Mouse (Mus musculus): ENCODE results near the gene Osbpl10.
"Not testable (repeated sequence)": the region's sequence is repeated elsewhere in the genome, so short reads cannot be mapped to it uniquely, and the experiment has no call there.

The Osbpl10 gene

GRCm38 (mm10) chr9:114978281-114979111, at the start of gene Osbpl10:
Gene Osbpl10 (plus strand): TSS chr9:114978569.
- DNase-seq (ENCODE audit: low spot score in 2 of 2), result peak; percentile 76 to 81

DNA sequence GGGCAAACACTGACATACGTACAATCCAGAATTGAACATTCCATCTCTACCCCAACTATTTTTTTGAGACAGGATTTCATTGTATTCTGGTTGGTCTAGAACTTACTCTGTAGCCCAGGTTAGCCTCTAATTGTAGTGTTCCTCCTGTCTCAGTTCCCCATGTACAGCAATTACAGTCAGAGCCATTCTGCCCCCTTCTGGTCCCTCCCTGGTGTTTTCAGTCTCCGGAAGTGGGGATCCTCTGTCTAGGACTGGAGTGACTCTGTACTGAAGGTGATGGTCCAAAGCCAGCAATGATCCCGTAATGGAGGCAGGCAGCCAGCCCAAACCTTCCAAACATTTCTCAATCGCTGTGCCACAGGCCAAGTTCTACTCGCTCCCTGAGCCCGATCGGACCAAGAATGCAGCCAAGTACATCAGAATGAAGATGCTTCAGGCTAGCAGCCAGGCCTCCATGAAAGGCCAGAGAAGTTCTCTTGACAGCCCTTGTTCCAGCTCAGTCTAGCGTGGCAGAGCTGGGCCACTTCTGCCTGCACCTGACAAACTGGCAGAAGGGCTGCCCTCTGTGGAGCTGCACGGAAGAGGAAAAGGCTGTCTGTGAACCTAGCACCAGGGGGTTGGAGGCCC, 47.8 kb upstream of the Osbpl10 start:
- DNase-seq (ENCODE audit: low spot score in 2 of 2), result peak in 1 of 2 experiments; percentile 27

- DNase-seq (ENCODE audit: low spot score in 2 of 2), result no peak
Measured at GRCm38 (mm10) chr9:114932607-114933006, 45.8 kb upstream of the Osbpl10 start.

DNA sequence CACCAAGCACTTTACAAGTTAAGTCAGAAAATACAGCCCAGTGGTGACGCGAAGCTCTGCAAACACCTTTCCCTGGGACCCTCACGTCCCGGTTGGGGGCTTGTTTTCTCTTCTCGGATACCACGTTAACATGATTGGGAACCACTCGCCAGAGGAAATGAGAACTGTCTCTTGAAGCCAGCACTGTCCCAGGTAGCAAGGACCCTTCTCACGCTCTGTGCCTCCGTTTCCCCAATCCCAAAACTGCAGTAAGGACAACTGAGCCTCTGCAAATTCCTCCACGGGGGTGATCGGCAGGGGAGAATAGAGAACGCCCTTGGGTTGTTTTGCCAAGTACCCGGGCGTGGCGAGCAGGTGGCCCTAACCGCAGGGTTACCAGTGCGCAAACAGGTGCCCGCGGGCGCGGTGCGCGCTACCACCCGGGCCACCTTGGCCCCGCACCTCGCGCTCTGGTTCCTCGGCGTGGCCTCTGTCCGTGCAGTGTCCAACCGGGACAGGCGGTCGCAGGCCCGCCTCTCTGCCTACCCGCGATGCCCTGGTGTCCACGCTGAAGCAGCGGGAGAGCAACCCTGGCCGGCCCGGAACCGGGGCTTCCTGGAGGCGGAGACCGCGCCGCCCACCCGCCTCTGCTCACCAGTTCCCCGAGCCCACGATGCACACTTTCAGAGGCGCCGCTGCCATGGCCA, 45.2 kb upstream of the Osbpl10 start:
- no peak for DNase-seq (ENCODE audit: low spot score in 2 of 2)

GRCm38 (mm10) chr9:114933723-114934171, 44.6 kb upstream of the Osbpl10 start, which contains the start of gene Gpd1l:
Gene Gpd1l (minus strand): TSS chr9:114933987.
- peak; percentile 96 for DNase-seq (ENCODE audit: low spot score in 2 of 2)

GRCm38 (mm10) chr9:114934231-114934630, 44.1 kb upstream of the Osbpl10 start:
- DNase-seq (ENCODE audit: low spot score in 2 of 2), result no peak

GRCm38 (mm10) chr9:114935321-114935720, 43.0 kb upstream of the Osbpl10 start:
- DNase-seq (ENCODE audit: low spot score in 2 of 2), result no peak

GRCm38 (mm10) chr9:114936687-114937086, 41.7 kb upstream of the Osbpl10 start:
- no peak for DNase-seq (ENCODE audit: low spot score in 2 of 2)

DNA sequence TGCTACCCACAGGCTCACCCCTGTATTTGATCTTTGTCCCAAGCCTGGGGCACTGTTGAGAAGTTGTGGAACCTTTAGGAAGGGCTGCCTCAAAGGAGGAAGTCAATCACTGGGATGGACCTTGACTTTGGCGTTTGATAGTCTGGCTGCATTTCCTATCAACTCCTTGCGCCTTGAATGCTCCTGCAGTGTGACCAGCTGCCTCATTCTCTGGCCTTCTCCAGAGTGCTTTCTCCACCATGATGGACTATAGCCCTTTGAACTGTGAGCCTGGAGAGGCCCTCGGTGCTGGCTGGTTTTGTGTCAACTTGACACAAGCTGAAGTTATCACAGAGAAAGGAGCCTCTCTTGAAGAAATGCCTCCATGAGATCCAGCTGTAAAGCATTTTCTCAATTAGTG, 33.7 kb upstream of the Osbpl10 start:
- DNase-seq (ENCODE audit: low spot score in 2 of 2), result no peak

DNA sequence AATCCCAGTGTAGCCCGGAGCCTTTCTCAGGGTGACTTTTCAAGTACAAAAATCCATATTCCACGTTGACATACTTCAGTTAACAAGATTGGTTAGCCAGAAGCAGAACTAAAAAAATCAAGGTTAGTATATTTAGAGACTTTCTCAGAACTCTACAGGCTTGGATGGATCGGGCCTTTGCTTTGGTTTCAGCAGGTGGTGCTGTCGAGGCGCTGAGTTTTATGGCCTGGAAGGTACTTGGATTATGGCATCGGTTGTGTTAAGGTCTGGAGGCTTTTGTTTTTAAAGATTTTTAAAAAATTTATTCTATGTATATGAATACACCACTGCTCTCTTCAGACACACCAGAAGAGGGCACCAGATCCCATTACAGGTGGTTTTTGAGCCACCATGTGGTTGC, 32.8 kb upstream of the Osbpl10 start:
- DNase-seq (ENCODE audit: low spot score in 2 of 2), result no peak

- DNase-seq (ENCODE audit: low spot score in 2 of 2), result no peak
Measured at GRCm38 (mm10) chr9:114948395-114948794, 30.0 kb upstream of the Osbpl10 start.

- DNase-seq (ENCODE audit: low spot score in 2 of 2), result no peak
Measured at GRCm38 (mm10) chr9:114952866-114953265, 25.5 kb upstream of the Osbpl10 start.

- no peak for DNase-seq (ENCODE audit: low spot score in 2 of 2)
Measured at GRCm38 (mm10) chr9:114955340-114955739, 23.0 kb upstream of the Osbpl10 start.

DNA sequence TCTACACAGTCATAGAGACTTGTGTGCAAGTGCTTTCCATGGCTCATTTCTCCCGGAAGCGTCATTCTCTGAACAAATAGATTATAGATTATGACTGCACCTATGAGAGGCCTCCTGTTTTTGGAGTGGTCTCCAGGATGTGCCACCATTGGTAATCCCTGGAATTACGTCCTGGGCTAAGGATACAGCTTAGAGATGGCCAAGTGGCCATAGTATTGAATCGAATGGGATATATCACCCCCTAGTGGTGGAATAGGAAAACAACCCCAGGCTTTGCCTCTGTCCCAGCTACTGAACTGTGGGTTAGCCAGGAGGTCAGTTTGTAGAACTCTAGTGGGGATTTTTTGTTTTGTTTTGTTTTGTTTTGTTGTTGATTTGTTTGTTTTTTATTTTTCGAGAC, 21.4 kb upstream of the Osbpl10 start:
- no peak for DNase-seq (ENCODE audit: low spot score in 2 of 2)

- DNase-seq (ENCODE audit: low spot score in 2 of 2), result no peak
Measured at GRCm38 (mm10) chr9:114960043-114960789, 18.2 kb upstream of the Osbpl10 start.

DNA sequence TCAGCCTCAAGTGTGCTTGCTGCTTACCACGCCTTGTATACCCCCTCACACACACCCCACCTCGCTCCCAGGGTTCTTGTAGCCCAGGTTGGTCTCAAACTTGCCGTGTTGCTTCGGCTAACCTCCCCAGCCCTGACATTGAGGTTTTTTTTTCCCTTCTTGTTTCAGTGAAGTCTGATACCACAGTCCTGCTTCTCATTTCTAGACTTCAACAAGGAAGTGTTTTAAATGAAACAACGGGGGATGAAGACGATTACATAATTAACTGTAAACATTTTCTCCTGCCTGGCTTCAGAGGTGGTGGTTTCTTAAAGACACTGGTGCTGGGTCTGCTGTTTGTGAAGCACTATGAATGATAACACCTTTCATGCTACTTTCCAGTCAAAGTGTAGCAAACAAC, 17.5 kb upstream of the Osbpl10 start:
- DNase-seq (ENCODE audit: low spot score in 2 of 2), result no peak

GRCm38 (mm10) chr9:114964093-114964492, 14.3 kb upstream of the Osbpl10 start:
- no peak for DNase-seq (ENCODE audit: low spot score in 2 of 2)

- DNase-seq (ENCODE audit: low spot score in 2 of 2), result not testable (repeated sequence)
Measured at GRCm38 (mm10) chr9:114966286-114966685, 12.1 kb upstream of the Osbpl10 start.

DNA sequence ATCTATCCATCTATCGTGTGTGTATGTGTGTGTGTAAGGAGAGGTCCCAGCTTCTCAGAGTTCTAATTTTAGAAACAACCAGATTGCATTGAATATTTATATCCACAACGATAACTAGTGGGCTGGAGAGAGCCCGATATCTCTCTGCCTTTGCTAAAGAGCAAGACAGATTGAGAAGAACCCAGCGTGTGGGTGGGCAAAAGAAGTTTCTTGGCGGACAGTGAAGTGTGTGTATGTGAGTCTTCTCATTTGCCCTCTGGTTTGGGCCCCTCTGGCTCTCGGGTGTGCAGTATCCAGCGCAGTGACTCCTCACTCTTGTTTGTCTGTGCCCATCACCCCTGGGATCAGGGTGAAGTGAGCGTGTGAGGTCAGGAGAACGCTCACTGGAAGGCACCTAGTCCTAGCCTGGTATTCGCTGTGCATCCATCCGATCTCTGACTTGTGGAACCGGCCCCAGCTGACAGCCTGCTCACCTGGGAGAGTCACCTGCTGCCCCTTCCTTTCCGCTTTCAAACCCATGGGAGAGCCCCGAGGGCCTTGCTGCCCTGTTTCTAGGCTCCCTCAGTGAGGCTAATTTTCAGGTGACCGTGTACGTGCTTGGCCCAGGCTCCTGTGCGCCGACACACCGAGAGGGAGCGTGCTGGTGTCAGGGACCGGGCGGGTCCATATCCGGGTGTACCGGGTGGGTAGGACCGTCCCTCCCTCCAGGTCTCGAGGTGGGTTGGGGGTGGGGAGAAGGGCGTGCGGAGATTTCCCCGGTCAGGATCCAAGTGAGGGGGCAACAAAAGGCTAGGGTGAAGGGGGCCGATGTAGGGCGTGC, 698 bp upstream of the Osbpl10 start:
- DNase-seq (ENCODE audit: low spot score in 2 of 2), result peak in 1 of 2 experiments; percentile 50

- peak; percentile 30 to 31 for DNase-seq (ENCODE audit: low spot score in 2 of 2)
Measured at GRCm38 (mm10) chr9:114979969-114980368, 1.6 kb downstream of the Osbpl10 start.

Measured in right cerebral cortex, postnatal 36 days (tissue).